Mouse (Mus musculus) megakaryocyte, embryonic 14.5 days (primary cell): ENCODE measurements at regions not wholly inside any gene's neighbourhood (a gene's known extent, or its start where the extent isn't known, plus 50 kb on each side); places are given as distances from the start of the nearest gene placed in this dataset.

Experiments
- FLI1 ChIP-seq: IDR thresholded peaks from 2 replicates; pipeline ENCODE4 v1.6.1; 2012; ENCODE audit warnings: low read length, inconsistent platforms, mixed read lengths
- GATA1 ChIP-seq: IDR thresholded peaks from 3 replicates; pipeline ENCODE4 v1.6.1; 2012; ENCODE audit warnings: mixed read lengths, low read length, inconsistent platforms, borderline replicate concordance

GRCm38 (mm10) chr17:94133201-94133600 lies 616.6 kb downstream of the Mettl4 start:
- no peak for TF ChIP-seq GATA1
- TF ChIP-seq FLI1: no peak
